8 mouse cellular contexts compared by ENCODE assay signal in the genomic region with DNA sequence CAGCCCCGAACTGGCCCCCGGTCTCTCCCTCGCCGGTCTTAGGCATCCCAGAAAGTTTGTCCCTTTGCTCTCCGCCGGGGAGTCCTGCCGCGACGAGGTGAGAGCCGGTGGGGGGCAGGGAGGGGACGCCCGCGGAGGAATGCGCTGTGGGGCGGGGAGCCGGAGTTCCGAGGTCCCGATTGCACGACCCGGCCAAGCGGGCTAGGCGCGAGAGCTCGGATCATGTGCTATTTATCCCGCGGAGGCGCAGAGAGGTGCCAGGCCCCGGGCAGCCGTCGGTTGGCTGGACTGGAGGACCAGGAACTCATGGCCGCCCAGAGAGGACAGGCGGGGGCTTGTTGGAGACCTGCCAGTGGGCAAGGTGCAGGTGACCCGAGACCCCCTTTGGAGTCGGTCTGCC. TPM values are rescaled to one million over a fixed set of nuclear protein-coding genes. Genes with fewer than 3 reads are reported as not detected.
A peak's percentile ranks its signal among the peaks of the same experiment; 100 is the strongest.
DNase-seq lines count a peak whose midpoint lies in the region; ATAC-seq and TF ChIP-seq lines count a peak whose summit lies in the region.

No protein-coding gene starts in this region.

- H3K9ac ChIP-seq in forebrain, postnatal 0 days = peak overlapping the region; percentile 80

- H3K27ac ChIP-seq in forebrain, postnatal 0 days (ENCODE audit: low read depth, low read length) = peak overlapping the region; percentile 75

- intact Hi-C loops in heart, postnatal 36 days (cut with DNase I) = loop anchor here (2.0 kb wide), 1 partner anchor 46 kb away; the partner anchor contains the start of gene Pfn1

- H3K4me3 ChIP-seq in forebrain, postnatal 0 days (ENCODE audit: low read depth, low read length) = peak overlapping the region; percentile 91

- H3K4me2 ChIP-seq in forebrain, postnatal 0 days (ENCODE audit: low read depth) = peak overlapping the region; percentile 90

- peaks cover 8% of the 10 kb centered on the region; the same call in 1 of the 2 replicates for H3K4me1 ChIP-seq in forebrain, postnatal 0 days (ENCODE audit: insufficient read depth)

- DNase-seq in ES-CJ7 (ENCODE audit: low read depth, low spot score) = peak; percentile 40
- DNase-seq in cerebellum, adult 11-12 months = peak; percentile 82
- DNase-seq in forebrain, postnatal 0 days = peak; percentile 28
- DNase-seq in heart, postnatal 36 days = peak; percentile 78 to 88
- DNase-seq in layer of hippocampus, adult 9-11 months = peak; percentile 59
- peak; percentile 77 for DNase-seq in lung, postnatal 14 days
- DNase-seq in retina, embryonic 14.5 days (ENCODE audit: low spot score) = peak; percentile 59
- DNase-seq in thymus, postnatal 36 days = peak; percentile 57 to 69

- H3K27me3 ChIP-seq in forebrain, postnatal 0 days (ENCODE audit: insufficient read depth, low read length) = no peaks in the 10 kb centered on the region

- under 1% methylated on average over 34 of the region's 34 CpGs for WGBS in forebrain, postnatal 0 days

- no peak for TF ChIP-seq CTCF in forebrain, postnatal 0 days (IDR thresholded peaks at IDR 0.05; ENCODE audit: low read depth)

- no peaks in the 10 kb centered on the region for H3K9me3 ChIP-seq in forebrain, postnatal 0 days (ENCODE audit: low read length)

- peak; percentile 23 for ATAC-seq in forebrain, postnatal 0 days

- peaks cover 27% of the 10 kb centered on the region for H3K36me3 ChIP-seq in forebrain, postnatal 0 days (ENCODE audit: insufficient read depth)

RNA-seq across cellular contexts. Expression of gene Kif1c, which starts 0.3 kb away (rescaled TPM):
- total RNA-seq in forebrain, postnatal 0 days (2014; rRNA removed) = 16.8 and 25.9 TPM in 2 replicates
- 1.1 and 1.2 TPM in 2 replicates for polyA plus RNA-seq in forebrain, postnatal 0 days (2015; fragmentation: Nextera tagmentation; extraction: Ambion mirVana)
- 100 to 1,000 TPM; 469 to 490 TPM for total RNA-seq in heart, postnatal 36 days (2021)

RNA-seq across cellular contexts. Expression of gene Inca1, which starts 0.7 kb away (rescaled TPM):
- 0.62 and 0.69 TPM in 2 replicates for total RNA-seq in forebrain, postnatal 0 days (2014; rRNA removed)
- 1.5 and 2.1 TPM in 2 replicates for polyA plus RNA-seq in forebrain, postnatal 0 days (2015; fragmentation: Nextera tagmentation; extraction: Ambion mirVana)
- total RNA-seq in heart, postnatal 36 days (2021) = 1 to 10 TPM; 4.5 to 6.3 TPM

RNA-seq across cellular contexts. Expression of gene Camta2, which starts 12.7 kb away (rescaled TPM):
- 12.8 and 17.3 TPM in 2 replicates for total RNA-seq in forebrain, postnatal 0 days (2014; rRNA removed)
- polyA plus RNA-seq in forebrain, postnatal 0 days (2015; fragmentation: Nextera tagmentation; extraction: Ambion mirVana) = 11.1 and 17.7 TPM in 2 replicates
- 10 to 100 TPM; 39.2 to 39.6 TPM for total RNA-seq in heart, postnatal 36 days (2021)

RNA-seq across cellular contexts. Expression of gene Spag7, which starts 31.4 kb away (rescaled TPM):
- 49.2 and 57.1 TPM in 2 replicates for total RNA-seq in forebrain, postnatal 0 days (2014; rRNA removed)
- 56.6 and 116 TPM in 2 replicates for polyA plus RNA-seq in forebrain, postnatal 0 days (2015; fragmentation: Nextera tagmentation; extraction: Ambion mirVana)
- total RNA-seq in heart, postnatal 36 days (2021) = 10 to 100 TPM; 95.0 to 98.6 TPM

RNA-seq across cellular contexts. Expression of gene Eno3, which starts 43.6 kb away (rescaled TPM):
- 7.4 and 14.6 TPM in 2 replicates for total RNA-seq in forebrain, postnatal 0 days (2014; rRNA removed)
- polyA plus RNA-seq in forebrain, postnatal 0 days (2015; fragmentation: Nextera tagmentation; extraction: Ambion mirVana) = 4.3 and 5.5 TPM in 2 replicates
- total RNA-seq in heart, postnatal 36 days (2021) = 1,000 to 10,000 TPM; 1,887 to 1,957 TPM

Comparison
In these comparisons a context has a peak if more than half of its experiments do, and no peak if none do; other contexts are left out.
1. Peak in every context shown above with its lines: DNase-seq, ATAC-seq, H3K4me3 ChIP-seq and H3K27ac ChIP-seq.
2. DNase-seq: peak in every context shown above with its lines; median percentile 83 in heart, postnatal 36 days; 82 in cerebellum, adult 11-12 months; 77 in lung, postnatal 14 days; 63 in thymus, postnatal 36 days; 59 in layer of hippocampus, adult 9-11 months; 59 in retina, embryonic 14.5 days; 40 in ES-CJ7; 28 in forebrain, postnatal 0 days.
3. RNA of gene Kif1c, which starts 0.3 kb away (total RNA-seq): 469 to 490 TPM in heart, postnatal 36 days; 16.8 to 25.9 TPM in forebrain, postnatal 0 days; every median in the first group is over 10 times any median in the second.